Mouse (Mus musculus) embryonic fibroblast, embryonic 13.5 days (primary cell): ENCODE results near the gene Nectin2.

Experiments used
- CTCF ChIP-seq: IDR thresholded peaks from 2 replicates; pipeline ENCODE4 v1.5.1; 2011; ENCODE audit warnings: mild to moderate bottlenecking, control low read depth, low read length, moderate library complexity, borderline replicate concordance; ENCODE audit not compliant: insufficient read depth
- POLR2A ChIP-seq: IDR thresholded peaks from 2 replicates; pipeline ENCODE4 v1.6.1; 2011; ENCODE audit warnings: low read depth, mild to moderate bottlenecking, control low read depth, low read length, moderate library complexity

DNA sequence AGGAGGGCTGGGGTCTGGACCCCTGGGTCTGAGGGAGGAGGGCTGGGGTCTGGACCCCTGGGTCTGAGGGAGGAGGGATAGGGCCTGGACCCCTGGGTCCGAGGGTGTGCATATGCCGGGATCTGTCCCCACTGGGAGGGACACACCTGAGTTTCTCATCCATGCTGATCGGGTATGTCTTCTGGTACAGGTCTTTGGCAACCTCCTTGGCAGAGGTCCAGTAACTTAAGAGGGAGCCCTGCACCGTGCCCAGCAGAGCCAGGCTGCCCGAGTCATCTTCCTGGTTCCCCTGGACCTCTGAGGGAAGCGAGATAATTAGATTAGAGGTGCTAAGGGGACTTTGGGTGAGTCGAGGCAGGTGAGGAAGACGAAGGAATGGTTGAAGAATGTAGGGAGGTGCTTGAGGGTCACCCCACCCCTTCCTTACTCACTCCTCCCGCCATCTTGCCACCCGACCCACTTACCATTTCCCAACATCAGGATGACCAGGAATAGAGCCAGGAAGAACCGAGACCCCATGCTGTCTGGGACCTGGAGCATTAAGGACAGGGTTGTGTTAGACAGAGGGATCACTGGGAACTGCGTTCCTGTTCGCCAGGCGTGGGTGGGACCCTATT is 77.1 kb downstream of the Nectin2 start:
- TF ChIP-seq CTCF (no peak), POLR2A (no peak)
